Mouse (Mus musculus) hindbrain, embryonic 14.5 days (tissue): ENCODE measurements around the gene Miga2. TPM values are rescaled to one million over a fixed set of nuclear protein-coding genes. Genes with fewer than 3 reads are reported as not detected.

Experiments
- ATAC-seq: fragments of 200-750 bp; cut with Nextera tagmentation; 2 replicates; pipeline ENCODE4 v1.8.0; 2017; ENCODE audit warnings: moderate number of reproducible peaks, mild to moderate bottlenecking, moderate TSS enrichment, moderate library complexity; ENCODE audit not compliant: low FRiP score
- DNase-seq: peaks from one replicate; pipeline ENCODE4 v3.0.0-alpha.2; 2015; ENCODE audit warnings: low spot score
- H3K27ac ChIP-seq: fragments of 300-500 bp; sonication (generic); 2 replicates; pipeline ENCODE4 v1.5.1; 2014; ENCODE audit warnings: mild to moderate bottlenecking, moderate library complexity
- H3K27me3 ChIP-seq: fragments of 300-500 bp; sonication (generic); 2 replicates; pipeline ENCODE4 v1.6.1; 2014; ENCODE audit warnings: mild to moderate bottlenecking, low read length, mixed read lengths; ENCODE audit not compliant: control insufficient read depth, insufficient read depth
- H3K36me3 ChIP-seq: fragments of 300-500 bp; sonication (generic); replicated peaks from 2 replicates; pipeline ENCODE4 v1.6.1; 2014; ENCODE audit not compliant: control insufficient read depth, insufficient read depth
- H3K4me1 ChIP-seq: fragments of 300-500 bp; sonication (generic); replicated peaks from 2 replicates; pipeline ENCODE4 v1.6.1; 2014; ENCODE audit warnings: antibody characterized with exemption, low read length, mixed read lengths; ENCODE audit not compliant: control insufficient read depth, insufficient read depth
- H3K4me2 ChIP-seq: fragments of 300-500 bp; sonication (generic); replicated peaks from 2 replicates; pipeline ENCODE4 v1.6.1; 2014; ENCODE audit warnings: mild to moderate bottlenecking, moderate library complexity
- H3K4me3 ChIP-seq: fragments of 300-500 bp; sonication (generic); replicated peaks from 2 replicates; pipeline ENCODE4 v1.5.1; 2014; ENCODE audit warnings: mild to moderate bottlenecking, low read length
- H3K9ac ChIP-seq: fragments of 300-500 bp; sonication (generic); 2 replicates; pipeline ENCODE4 v1.6.1; 2014
- H3K9me3 ChIP-seq: fragments of 300-500 bp; sonication (generic); 2 replicates; pipeline ENCODE4 v1.6.1; 2016; ENCODE audit warnings: low read length; ENCODE audit not compliant: control insufficient read depth
- WGBS: fragments of 180-500 bp; shearing (Covaris S2); extraction: QIAGEN DNeasy Blood & Tissue Kit; methylation state at CpG from one replicate; pipeline ENCODE4 v1.1.7; 2014; 5-methylcytosine and 5-hydroxymethylcytosine counted together
- polyA plus RNA-seq: library from polyadenylated mRNA; unstranded; fragments of >200 nt; fragmentation: Nextera tagmentation; extraction: Ambion mirVana; gene quantifications from 2 replicates; pipeline ENCODE4 v1.2.1, GENCODE M21; 2014

Gene Miga2
- polyA plus RNA-seq, 1 experiment from 2014 or later: 27.3 TPM

DNA sequence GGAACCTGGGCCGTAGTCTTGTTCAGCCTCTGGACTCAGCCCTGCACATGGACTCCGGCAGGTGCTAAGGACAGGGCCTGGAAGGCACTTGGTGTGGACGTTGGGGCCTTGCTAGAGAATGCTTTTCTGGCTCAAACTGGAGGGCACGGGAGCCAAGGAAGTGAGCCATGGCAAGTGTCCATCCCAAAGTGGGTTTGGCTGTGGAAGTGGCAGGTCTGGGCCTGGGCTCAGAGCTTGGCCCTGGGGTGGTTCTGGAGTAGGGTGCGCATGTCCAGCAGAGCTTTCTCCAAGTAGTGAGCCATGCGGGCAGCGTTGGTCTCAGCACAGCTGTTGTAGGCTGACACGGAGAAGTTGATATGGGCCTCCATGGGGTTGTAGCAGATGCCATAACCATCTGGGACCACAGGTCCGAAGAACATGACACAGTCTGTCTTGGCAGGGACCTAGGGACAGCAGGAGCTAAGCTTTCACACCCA, 38.4 kb downstream of the Miga2 start:
- Histone ChIP-seq H3K36me3 (peaks cover 80% of the 10 kb centered on the region), H3K9me3 (no peaks in the 10 kb centered on the region), H3K9ac (no peak overlapping the region), H3K4me1 (no peaks in the 10 kb centered on the region; the same call in 1 of the 2 replicates), H3K4me3 (no peak overlapping the region), H3K4me2 (no peak overlapping the region), H3K27me3 (no peaks in the 10 kb centered on the region), H3K27ac (no peak overlapping the region)
- 92% methylated on average over 9 of the region's 9 CpGs for WGBS
- DNase-seq (no peak), ATAC-seq (no peak)

DNA sequence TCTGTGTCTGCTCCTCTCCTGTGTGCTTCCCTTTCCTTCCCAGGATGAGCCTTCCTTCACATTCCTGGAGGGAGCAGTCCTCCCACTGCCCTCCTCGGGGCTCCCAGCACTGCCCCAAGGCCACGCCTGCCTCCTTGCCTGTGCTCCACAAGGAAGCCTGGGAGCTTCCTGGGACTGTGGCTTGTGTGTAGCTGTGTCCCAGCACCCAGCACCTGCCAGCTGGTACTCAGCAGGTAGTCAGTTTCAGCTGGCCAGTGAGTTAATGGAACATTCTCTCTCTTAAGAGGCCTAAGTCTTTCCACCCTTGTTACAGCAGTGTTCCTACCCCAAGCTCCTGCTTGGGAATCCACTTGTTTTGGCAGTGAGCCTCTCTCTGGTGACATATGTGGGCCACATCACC, 38.8 kb downstream of the Miga2 start:
- no peaks in the 10 kb centered on the region for H3K9me3 ChIP-seq
- no peak for ATAC-seq
- no peak overlapping the region for H3K4me3 ChIP-seq
- no peaks in the 10 kb centered on the region for H3K27me3 ChIP-seq
- no peak overlapping the region for H3K9ac ChIP-seq
- WGBS: 68% methylated on average over 2 of the region's 2 CpGs
- no peak overlapping the region for H3K4me2 ChIP-seq
- no peak overlapping the region for H3K27ac ChIP-seq
- no peak for DNase-seq
- H3K4me1 ChIP-seq: no peaks in the 10 kb centered on the region; the same call in 1 of the 2 replicates
- peaks cover 80% of the 10 kb centered on the region for H3K36me3 ChIP-seq

DNA sequence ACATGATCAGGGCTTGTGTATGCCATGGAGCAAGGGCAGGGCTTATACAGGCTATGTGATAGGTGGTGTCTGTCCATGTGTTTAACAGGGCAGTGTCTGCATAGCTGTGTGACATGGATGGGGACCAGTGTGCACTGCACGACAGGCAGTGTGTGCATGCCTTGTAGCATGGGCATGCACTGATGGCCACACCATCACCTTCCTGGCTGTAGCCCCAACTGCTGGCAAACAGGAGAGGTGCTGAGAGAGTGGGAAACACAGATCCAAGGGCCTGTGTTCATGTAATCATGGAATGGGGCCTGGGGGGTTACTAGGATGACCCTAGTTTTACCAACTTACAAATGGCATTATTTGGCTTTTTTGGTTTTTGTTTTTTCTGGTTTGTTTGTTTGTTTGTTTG, 39.8 kb downstream of the Miga2 start:
- Histone ChIP-seq H3K4me1 (no peaks in the 10 kb centered on the region; the same call in 1 of the 2 replicates), H3K9ac (no peak overlapping the region), H3K9me3 (no peaks in the 10 kb centered on the region), H3K27me3 (no peaks in the 10 kb centered on the region), H3K4me2 (no peak overlapping the region), H3K27ac (no peak overlapping the region), H3K4me3 (no peak overlapping the region), H3K36me3 (peaks cover 82% of the 10 kb centered on the region)
- ATAC-seq (no peak), DNase-seq (no peak)
- 95% methylated on average over 1 of the region's 1 CpGs for WGBS

DNA sequence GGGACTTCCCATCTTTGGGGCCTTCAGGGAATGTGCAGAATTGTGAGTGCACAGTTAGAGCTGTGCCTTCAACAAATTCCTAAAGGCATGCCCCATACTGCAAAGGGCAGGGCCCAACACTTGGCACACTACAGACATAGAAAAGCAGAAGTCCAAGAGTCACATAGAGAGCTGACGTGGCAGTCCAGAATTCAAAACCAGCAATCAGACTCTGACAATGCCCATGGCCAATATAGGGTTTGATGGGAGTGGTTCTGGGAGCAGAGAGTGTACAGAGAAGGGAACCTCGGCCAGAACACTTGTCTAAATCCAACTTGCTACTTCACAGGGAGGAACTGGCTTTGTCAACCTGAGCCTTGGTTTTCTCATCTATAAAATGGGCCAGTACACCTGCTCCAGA, 43.2 kb downstream of the Miga2 start:
- Histone ChIP-seq H3K9ac (no peak overlapping the region), H3K4me1 (no peaks in the 10 kb centered on the region), H3K27ac (no peak overlapping the region), H3K27me3 (no peaks in the 10 kb centered on the region), H3K4me2 (no peak overlapping the region), H3K4me3 (no peak overlapping the region), H3K9me3 (no peaks in the 10 kb centered on the region), H3K36me3 (peaks cover 87% of the 10 kb centered on the region)
- no peak for ATAC-seq
- DNase-seq: no peak
- 88% methylated on average over 2 of the region's 2 CpGs for WGBS

DNA sequence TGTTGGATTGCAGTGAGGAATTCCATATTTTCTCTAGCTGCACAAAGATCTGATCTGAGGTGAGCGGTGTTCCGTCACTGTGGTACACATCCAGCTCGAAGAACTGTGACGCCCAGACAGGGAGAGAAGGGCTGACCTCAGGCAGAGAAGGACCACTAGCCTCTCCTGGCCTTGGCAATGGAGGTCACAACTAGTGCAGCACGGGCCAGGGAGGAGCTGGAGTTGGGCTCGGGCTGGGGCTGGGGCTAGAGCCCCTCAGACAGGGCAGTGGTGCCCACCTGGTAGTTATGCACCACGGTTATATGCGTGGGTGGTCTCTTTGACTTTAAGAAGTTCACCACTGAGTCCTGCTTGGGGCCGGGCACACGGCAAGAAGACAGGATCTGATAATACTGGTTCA, 43.7 kb downstream of the Miga2 start:
- peaks cover 82% of the 10 kb centered on the region for H3K36me3 ChIP-seq
- no peak overlapping the region for H3K9ac ChIP-seq
- H3K4me1 ChIP-seq: no peaks in the 10 kb centered on the region
- DNase-seq: no peak
- H3K4me3 ChIP-seq: no peak overlapping the region
- ATAC-seq: no peak
- H3K4me2 ChIP-seq: no peak overlapping the region
- no peaks in the 10 kb centered on the region for H3K9me3 ChIP-seq
- WGBS: 96% methylated on average over 10 of the region's 10 CpGs
- no peaks in the 10 kb centered on the region for H3K27me3 ChIP-seq
- no peak overlapping the region for H3K27ac ChIP-seq

DNA sequence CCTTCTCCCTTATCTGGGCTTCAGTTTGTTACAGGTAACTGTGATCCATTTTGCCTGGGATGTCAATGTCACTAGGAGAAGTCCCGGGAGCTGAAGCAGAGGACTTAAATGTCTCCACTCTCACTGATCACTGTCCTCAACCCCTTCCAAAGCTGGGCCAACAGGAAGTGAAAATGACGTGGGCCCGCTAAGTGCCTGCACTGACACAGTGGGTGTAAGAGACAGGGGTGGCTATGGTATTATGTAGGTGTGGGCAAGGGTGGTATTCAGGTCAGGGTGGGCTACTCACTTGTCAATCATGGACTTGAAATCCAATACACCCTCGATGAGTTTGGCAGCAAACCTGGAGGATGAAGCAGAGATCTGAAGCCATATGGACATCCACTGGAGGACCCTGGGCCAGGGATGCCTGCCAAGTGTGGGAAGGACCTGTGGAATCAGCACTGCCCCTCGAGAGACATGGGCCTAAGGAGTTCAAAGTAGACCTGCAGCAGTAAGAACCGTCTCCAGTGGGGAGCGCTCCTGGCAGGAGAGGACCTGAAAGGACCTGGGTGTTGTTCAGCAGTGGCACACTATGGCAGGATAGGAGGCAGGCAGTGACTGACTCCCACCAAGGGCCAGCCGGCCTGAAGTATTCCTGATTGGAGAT, 44.5 kb downstream of the Miga2 start:
- H3K9me3 ChIP-seq: no peaks in the 10 kb centered on the region
- H3K4me1 ChIP-seq: peaks cover 2% of the 10 kb centered on the region; the same call in 1 of the 2 replicates
- no peak overlapping the region for H3K27ac ChIP-seq
- H3K4me3 ChIP-seq: no peak overlapping the region
- H3K27me3 ChIP-seq: no peaks in the 10 kb centered on the region
- WGBS: 82% methylated on average over 8 of the region's 8 CpGs
- H3K9ac ChIP-seq: no peak overlapping the region
- no peak for DNase-seq
- ATAC-seq: no peak
- peaks cover 74% of the 10 kb centered on the region for H3K36me3 ChIP-seq
- no peak overlapping the region for H3K4me2 ChIP-seq

DNA sequence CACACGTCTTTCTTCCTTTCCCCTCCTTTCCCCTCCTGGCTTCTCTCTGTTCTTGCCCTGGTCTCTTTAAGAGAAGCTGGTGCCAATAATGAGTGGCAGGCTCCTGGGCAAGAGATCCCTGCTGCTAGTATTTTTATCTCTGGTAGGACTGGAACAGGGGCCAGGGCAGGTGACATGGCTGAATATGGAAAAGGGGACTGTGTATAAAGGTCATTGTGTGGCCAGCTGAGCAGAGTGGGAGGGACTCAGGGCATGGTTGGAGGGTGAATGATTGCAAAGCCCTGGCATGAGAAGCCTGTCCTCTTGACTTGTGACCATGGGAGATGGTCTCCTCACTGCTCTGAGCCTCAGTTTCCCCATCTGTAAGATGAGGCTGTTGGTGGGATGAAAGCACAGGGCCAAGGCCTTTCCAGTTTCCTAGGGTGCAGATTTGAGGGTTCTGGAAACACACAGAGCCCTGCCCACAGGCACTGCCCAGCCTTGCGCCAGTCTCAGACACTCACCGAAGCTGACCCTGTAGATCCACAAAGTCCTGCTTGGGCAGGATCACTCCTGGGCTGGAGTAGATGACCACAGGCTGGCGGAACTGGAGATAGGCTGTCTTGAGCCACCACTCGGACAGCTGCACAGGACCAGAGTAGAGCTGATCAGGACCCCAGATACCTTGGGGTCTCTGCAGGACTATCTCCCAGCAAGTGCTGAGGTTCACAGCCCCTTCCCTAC, 45.6 kb downstream of the Miga2 start:
- Histone ChIP-seq H3K4me2 (no peak overlapping the region), H3K4me3 (no peak overlapping the region), H3K27ac (no peak overlapping the region), H3K9me3 (no peaks in the 10 kb centered on the region), H3K27me3 (no peaks in the 10 kb centered on the region), H3K9ac (no peak overlapping the region), H3K36me3 (peaks cover 65% of the 10 kb centered on the region), H3K4me1 (peaks cover 13% of the 10 kb centered on the region)
- ATAC-seq (no peak), DNase-seq (no peak)
- WGBS: 93% methylated on average over 5 of the region's 5 CpGs

DNA sequence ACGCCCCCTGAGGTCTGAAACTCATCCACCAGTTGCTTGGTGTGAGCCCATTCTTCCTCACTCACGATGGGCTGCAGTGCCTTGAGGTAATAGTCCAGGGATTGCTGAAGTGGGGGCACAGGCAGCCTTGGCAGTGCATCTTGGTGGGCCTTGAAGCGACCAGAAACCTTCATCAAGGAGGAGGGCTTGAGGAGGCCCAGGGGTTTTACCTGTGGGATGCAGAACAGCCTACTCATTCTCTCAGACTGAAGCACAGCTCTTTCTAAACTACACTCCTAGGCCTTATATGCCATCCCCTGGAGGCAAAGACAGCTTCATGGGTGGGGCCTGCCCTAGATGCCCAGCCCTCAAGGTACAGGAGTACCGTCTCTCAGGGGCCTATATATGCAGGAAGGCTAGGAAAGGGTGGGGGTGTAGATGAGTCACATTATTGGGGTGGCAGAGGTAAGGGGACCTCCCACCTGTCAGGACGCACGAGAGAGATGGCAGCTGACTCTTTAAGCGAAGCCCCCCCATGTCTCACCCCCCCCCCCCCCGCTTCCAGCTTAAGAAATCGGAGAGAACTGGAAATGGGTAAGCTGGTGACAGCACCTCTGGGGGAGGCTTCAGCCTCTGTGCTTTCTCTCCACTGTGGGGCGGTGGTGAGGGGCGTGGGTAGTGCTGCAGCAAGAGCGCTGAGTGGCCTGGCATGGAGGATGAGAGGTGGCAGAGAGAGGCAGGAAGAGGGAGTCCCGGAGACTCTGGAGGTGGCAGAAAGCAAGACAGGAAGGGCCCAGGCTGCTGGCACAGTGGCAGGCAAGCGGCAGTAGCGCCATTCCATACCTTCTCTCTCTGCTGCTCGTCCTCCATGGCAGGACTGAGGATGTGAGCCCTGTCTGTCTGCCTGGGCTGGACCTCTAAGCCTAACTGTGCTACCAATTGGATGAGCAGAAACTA, 49.3 kb downstream of the Miga2 start:
- ATAC-seq (no peak), DNase-seq (no peak)
- H3K9me3 ChIP-seq: no peaks in the 10 kb centered on the region
- H3K4me2 ChIP-seq: peak overlapping the region; percentile 64; the same call in 1 of the 2 replicates
- no peak overlapping the region for H3K27ac ChIP-seq
- H3K4me1 ChIP-seq: peaks cover 31% of the 10 kb centered on the region
- 78% methylated on average over 16 of the region's 16 CpGs for WGBS
- no peaks in the 10 kb centered on the region for H3K27me3 ChIP-seq
- no peak overlapping the region; the same call in 1 of the 2 replicates for H3K9ac ChIP-seq
- H3K36me3 ChIP-seq: peaks cover 28% of the 10 kb centered on the region
- H3K4me3 ChIP-seq: no peak overlapping the region

DNA sequence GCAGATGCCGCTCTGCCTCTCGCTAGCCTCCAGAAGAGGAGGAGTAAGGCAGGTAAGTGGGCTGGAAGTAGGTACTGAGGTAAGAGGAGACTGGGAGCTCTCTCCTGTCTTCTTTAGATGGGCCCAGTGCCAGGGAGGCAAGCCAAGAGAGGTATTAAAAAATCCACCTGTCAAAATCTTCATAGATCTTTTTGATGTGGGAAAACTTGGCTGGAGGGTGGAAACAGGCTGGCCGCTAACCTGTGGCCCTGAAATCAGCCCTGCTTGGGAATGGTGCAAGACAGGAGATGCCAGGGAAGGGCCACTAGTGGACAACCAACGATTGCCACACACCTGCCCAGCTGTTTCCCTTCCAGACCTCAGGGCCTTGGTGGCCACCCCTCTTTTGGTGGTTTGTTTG, 50.1 kb downstream of the Miga2 start:
- WGBS: 91% methylated on average over 4 of the region's 4 CpGs
- Histone ChIP-seq H3K4me3 (peak overlapping the region; percentile 86; the same call in 1 of the 2 replicates), H3K4me2 (peak overlapping the region; percentile 64), H3K27ac (no peak overlapping the region), H3K4me1 (peaks cover 38% of the 10 kb centered on the region), H3K27me3 (no peaks in the 10 kb centered on the region), H3K9me3 (no peaks in the 10 kb centered on the region), H3K9ac (peak overlapping the region; percentile 89; the same call in 1 of the 2 replicates), H3K36me3 (peaks cover 20% of the 10 kb centered on the region)
- no peak for DNase-seq
- ATAC-seq: no peak
